Mouse (Mus musculus) brain, embryonic 14.5 days (tissue): Measurements from ENCODE around the gene Mrps26.

ENCODE experiments used
- CTCF ChIP-seq: fragments of 200-500 bp; IDR thresholded peaks from 2 replicates; pipeline ENCODE4 v1.5.1; 2012; ENCODE audit warnings: inconsistent platforms, mild to moderate bottlenecking, moderate library complexity, borderline replicate concordance; ENCODE audit not compliant: insufficient read depth, insufficient read length; ENCODE audit errors: extremely low read depth
- POLR2A ChIP-seq: fragments of 200-500 bp; IDR thresholded peaks from 2 replicates; pipeline ENCODE4 v1.6.1; 2012; ENCODE audit warnings: mild to moderate bottlenecking, inconsistent platforms, borderline replicate concordance; ENCODE audit not compliant: poor library complexity, insufficient read depth, insufficient read length, severe bottlenecking; ENCODE audit errors: extremely low read depth

- TF ChIP-seq POLR2A (no peak), CTCF (no peak)
Measured at GRCm38 (mm10) chr2:130577021-130577420, 13.5 kb downstream of the Mrps26 start.
